Mouse (Mus musculus): ENCODE measurements around the gene Ano1.
A peak's percentile ranks its signal among the peaks of the same experiment; 100 is the strongest.

Ano1 gene

DNA sequence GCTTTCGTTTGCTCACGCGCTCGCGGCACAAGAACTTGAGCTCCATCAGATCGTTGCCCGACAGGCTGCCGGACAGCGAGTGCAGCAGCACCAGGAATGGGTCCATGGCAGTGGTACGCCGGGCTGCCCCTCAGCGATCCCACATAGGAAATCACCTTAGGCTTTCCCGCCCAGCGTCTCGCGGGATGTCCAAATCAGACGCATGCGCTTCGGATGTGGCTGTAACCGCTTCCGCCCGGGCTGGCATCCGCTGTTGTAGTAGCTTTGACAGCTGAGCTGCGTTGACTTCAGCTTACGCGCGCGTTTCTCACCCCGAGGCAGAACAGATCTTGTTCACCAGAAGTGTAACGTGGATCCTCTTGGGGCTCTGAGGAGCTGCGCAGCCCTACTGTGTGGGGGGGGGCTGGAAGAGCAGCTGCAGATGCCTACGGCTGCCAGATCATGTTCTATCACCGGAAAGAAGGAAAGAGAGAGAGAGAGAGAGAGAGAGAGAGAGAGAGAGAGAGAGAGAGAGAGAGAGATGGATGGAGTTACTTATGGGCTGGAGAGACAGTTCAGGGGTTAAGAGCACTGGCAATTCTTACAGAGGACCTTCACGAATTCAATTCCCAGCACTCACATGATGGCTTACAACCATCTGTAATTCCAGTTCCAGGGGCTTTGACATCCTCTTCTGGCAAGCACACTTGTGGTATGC, 169.3 kb downstream of the Ano1 start, which contains the start of gene Fadd:
Fadd (minus strand) TSS at position 180 of the 697 bp plus-strand sequence.
- DNase-seq (ENCODE audit: low spot score in 2 of 2) = peak; percentile 91 to 95

DNA sequence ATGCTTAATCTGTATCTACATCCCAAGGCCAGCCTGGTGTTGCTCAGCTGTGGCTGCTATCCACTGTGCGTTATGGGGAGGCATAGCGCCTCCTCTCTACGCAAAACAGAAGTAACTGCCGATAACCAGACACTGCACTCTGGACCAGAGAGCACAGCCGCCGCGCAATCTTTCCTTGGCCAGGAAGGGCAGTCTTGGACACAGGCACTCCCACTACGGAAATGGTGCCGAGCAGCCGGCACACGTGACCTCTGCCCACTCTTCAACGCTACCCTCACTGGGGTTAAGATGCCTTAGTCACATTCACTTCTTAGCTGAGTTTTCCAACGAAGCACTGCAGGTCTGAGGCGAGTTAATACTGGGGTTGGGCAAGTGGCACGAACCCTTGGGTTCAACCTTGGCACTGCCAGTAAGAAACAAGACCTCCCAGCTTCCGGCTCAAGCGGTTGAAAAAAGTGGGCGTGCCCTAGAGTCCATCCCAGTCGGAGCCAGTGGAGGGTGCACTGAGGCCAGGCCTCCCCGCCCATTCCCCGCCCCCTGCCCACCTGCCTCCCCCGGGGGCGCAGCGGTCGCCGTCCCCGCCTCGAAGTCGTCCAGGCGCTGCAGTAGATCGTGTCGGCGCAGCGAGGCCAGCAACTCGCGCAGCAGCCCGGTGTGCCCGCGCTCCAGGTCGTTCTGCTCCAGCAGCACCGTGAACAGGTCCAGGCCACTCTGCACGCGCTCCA, 170.1 kb downstream of the Ano1 start:
- peak; percentile 79 to 80 for DNase-seq (ENCODE audit: low spot score in 2 of 2)

DNA sequence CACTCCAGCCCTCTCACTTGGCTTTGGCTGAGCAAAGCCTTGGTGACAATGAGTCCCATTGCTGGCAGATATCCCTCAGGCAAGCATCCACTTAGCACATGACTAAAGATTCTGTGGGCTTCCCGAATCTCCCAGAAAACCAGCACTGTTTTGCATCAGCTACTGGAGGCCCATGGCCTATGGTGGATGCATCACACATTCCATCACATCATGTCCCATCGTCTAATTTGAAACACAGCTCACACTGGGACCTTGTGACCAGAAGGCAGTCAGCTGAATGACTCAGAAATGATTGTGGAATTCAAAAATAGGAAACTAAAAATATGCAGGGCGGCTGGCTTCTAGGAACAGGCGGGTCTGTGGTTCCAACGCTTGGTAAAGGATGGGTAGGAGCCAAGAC, 173.9 kb downstream of the Ano1 start:
- no peak for DNase-seq (ENCODE audit: low spot score in 2 of 2)

DNA sequence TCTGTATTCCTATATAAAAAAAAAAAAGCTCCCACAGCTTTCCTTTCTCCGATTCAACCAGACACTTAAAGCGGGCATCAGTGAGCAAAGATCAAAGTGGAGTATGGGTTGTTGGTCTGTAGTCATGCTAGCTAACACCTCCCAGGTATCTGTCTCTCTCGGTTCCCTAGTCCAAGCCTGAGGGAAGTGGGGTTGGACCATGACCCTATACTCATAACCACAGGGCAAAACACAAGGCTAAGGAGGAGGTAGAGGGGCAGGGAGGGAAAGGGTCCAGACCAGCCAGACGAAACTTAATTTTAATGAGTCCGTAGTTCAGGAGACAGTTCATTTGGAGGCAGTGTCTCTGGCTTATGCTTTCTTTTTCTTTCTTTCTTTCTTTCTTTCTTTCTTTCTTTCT, 179.5 kb downstream of the Ano1 start:
- no peak for DNase-seq (ENCODE audit: low spot score in 2 of 2)

DNA sequence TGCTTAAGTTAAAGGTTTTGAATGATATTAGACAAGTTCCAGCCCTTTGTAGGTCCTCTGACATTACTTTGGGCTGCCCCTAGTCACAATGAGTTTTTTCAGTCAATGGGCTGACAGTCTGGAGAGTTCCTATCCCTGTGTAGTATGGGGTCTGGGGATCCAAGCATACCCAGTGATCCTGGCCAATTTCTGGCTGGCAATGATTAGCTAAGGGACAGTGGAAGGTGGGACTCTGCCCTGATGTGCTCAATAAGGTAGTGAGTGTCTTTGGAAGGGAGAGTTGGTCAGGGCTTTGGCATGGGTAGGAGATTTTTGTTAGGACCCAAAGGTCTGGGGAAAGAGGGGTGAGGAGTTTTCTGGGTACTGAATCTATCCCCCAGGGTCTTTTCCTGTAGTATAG, 180.2 kb downstream of the Ano1 start:
- no peak for DNase-seq (ENCODE audit: low spot score in 2 of 2)

DNA sequence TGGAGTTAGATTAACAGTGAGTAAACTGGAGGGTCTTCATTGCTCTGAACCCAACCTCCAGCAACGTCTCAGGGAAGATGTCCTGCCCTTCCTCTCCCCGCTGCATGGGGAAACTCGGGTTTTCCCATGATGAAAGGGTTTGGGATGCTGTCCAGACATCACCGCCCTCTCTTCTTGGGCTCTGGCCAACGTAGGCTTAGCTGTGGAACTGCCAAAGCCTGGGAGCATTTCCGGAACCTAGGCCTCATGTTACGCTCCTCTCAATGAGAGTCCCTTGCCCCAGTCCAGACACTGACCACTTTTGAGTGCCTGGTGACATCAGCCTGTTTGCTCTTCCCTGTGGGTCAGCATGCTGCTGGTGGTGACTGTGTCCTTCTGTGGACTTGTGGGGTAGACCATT, 182.3 kb downstream of the Ano1 start:
- no peak for DNase-seq (ENCODE audit: low spot score in 2 of 2)

DNA sequence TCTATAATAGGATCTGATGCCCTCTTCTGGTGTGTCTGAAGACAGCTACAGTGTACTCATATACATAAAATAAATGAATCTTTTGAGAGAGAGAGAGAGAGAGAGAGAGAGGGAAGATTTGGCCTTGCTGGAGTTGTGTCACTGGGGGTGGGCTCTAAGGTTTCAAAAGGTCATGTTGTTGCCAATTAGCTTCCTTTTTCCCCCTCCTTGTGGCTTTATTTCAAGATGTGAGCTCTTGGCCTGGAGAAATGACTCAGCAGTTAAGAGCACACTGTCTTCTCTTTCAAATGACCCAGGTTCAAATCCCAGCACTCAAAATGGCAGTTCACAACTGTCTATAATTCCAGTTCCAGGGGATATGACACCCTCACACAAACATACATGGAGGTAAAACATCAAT, 183.7 kb downstream of the Ano1 start:
- DNase-seq (ENCODE audit: low spot score in 2 of 2) = no peak

DNA sequence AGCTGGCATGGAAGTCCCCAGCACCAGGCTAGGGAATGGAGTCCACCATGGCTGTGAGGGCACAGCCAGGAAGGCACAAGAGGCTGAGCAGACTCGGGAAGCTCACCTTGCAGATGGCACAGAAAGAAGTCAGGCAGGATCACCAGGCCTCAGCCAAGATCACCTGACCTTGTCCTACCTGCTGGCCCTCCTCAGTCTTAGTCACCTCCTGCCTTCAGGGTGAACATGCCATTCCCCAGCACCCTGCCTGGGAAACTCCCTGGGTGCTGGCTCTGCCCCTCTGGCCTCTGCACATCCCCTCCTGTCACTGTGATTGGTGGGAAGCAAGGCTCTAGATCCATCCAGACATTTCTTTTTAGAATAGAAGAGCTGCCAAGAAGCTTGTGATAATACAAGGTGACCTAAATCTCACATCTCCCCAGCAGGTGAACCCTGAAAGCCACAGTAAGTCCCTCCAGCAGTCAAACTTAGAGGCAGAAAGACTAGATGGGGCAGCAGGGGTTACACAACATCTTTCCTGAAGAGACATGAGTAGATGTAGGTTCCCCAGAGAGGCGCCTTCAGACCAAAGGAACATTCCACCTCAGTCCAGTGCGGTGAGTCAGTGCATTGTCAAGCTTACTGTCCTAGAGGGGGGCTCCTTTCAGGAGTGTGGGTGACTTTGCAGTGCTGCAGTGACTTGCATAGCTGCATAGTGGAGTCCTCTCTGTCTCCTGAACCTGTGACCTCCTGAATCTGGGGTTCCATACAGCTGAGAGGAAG, 184.7 kb downstream of the Ano1 start:
- no peak for DNase-seq (ENCODE audit: low spot score in 2 of 2)

DNA sequence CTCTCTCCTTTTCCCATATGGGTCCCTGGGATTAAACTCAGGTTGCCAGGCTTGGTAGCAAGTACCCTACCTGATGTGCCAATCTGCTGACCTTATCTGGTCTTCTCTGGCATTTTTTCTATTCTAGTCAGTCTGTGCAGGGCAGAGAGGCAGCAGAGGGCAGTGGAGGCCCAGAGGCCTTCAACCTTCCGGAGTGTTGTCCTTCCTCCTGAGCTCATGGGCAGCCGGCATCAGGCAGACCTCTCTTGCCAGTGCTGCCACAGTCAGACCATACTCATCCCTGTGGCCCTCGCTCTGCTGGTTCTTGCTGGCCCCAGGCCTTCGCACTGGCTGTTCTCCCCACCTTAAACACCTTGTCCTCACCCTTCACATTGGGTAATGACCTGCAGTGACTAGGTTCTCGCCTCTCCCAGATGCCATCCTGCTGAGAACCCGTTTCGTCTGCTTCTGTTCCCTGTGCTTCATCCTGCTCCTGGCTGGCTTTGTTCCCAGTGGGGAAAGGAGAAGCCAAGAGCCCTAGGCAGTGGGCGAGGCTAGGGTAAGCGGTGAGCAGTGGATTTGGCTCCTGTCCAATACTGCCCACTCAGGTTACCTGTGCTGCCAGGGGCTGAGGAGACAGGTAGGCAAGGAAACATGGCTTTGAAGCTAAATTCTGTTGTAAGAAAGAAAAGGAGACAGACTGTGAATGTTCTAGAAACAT, 188.2 kb downstream of the Ano1 start:
- no peak for DNase-seq (ENCODE audit: low spot score in 2 of 2)

DNA sequence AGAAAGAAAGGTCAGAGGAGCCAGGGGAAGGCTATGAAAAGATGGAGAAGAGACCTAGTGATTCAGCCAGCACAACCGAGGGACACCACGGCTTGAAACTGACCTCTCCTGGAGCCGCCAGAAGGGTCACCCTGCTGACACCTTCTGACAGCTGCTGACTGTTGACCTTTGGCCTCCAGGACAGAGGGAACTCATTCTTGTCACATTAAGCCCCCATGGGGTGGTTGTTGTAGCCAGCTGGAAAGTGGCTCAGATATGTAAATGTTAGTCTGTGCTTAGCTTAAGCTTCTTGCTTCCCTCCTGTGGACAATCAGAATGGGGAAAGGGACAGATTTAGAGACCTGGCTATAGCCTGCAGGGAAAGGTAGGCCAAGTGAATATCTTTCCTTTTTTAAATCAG, 189.8 kb downstream of the Ano1 start:
- DNase-seq (ENCODE audit: low spot score in 2 of 2) = no peak

DNA sequence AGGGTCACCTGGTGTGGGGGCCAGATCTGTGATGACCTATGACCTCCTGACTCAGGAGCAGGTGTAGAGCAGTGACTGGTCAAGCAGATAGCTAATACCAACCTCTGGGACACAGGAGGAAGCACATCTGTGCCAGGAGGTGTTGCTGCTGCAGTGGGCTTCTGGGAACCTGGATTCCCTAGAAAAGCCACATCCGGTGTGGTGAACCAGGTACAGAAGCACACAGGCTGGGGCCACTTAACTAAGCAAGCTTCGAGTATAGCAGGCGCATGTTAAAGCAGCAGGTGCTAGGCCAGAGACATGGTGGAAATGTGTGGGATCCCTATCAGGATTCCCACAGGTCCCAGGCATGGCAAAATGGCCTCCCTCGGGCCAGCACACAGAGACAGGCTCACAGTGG, 191.2 kb downstream of the Ano1 start:
- no peak for DNase-seq (ENCODE audit: low spot score in 2 of 2)

DNA sequence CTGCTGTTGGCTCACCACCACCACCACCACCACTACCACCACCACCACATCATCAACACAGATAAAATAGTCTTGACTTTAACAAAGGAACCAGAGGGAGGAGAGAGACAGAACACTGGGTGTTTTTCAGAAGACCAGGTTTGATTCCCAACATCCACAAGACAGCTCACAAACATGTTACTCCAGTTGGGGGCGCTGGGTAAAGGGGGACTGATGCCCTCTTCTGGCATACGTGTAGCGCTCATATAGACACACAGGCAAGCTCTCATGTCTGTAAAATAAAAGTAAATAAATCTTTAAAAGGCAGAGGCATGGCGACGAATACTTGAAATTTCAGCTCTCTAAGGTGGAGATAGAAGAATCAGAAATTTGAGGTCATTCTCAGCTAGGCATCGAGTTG, 193.2 kb downstream of the Ano1 start:
- no peak for DNase-seq (ENCODE audit: low spot score in 2 of 2)

DNA sequence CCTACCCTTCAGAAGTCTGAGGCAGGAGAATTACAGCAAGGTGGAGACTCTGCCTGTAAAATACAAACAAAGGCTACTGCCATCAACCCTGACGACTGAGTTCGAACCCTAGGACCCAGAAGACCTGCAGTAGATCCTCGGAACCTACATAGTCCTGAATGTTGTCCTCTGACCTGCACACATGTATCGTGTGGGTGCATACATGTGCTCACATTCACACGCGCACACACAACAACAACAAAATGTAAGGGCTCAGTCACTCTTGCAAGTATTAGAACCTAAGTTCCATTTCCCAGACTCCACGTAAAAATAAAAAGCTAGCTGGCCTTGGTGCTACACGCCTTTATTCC, 197.7 kb downstream of the Ano1 start:
- DNase-seq (ENCODE audit: low spot score in 2 of 2) = no peak

DNA sequence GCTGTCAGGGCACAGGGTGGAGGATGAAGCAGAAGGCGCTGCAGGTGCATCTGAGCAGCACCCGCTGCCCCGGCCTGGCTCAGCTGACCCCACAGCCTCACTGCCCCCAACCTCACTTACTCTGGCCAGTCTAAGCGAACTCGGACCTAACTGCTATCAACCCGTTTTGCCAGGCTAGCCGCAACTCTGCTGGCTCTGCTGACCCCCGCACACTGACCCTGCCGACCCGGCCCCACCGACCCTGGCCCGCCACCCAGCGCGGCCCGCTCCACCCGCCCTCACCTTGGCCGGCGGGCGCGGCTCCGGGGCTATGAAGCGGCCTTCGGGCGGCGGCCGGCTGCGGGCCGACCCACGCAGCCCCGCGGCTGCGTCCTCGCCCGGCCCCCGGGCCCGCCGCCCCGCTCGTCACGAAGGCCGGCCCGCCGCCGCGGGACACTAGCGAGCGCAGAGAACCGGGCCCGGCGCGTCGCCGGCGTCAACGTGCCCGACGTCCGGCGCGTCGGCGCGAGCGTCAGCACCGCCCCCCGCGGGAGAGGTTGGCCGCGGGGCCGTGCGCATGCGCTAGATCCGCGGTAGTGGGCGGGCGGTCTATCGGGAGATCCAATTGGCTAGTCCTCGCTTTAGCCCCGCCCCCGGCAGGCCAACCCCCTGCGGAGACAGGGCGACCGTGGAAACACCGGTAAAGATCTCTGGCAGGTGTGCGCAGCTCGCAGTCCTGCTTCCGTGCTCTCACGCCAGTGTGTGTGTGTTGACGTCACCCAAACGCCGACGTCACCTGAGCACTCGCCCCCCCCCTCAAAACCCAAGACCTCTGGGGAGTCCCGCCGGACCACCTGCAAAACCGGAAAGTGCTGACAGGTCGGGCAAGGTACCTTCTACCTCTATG, 198.3 kb downstream of the Ano1 start, which contains the start of gene Ppfia1:
Ppfia1 (minus strand) TSS at position 493 of the 886 bp plus-strand sequence.
- DNase-seq (ENCODE audit: low spot score in 2 of 2) = peak; percentile 99 to 100

DNA sequence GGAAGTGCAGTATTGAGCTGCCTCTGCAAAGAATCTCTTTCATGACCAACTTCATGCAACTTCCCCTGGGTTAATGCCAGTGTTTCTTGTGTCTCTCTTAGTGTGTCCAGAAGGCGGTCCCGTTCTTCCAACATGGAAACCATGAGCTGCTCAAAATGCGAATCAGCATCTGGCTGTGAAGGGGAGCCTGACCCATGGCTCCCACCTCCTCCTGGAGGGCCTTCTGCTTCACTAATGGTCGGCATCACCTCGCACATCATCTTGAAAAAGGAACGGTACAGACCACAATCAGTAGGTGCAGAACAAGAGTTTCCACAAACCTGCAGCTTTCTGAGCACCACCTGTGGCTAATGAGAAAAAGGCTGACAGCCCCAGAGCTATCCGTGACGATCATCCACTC, 199.5 kb downstream of the Ano1 start:
- no peak for DNase-seq (ENCODE audit: low spot score in 2 of 2)

DNA sequence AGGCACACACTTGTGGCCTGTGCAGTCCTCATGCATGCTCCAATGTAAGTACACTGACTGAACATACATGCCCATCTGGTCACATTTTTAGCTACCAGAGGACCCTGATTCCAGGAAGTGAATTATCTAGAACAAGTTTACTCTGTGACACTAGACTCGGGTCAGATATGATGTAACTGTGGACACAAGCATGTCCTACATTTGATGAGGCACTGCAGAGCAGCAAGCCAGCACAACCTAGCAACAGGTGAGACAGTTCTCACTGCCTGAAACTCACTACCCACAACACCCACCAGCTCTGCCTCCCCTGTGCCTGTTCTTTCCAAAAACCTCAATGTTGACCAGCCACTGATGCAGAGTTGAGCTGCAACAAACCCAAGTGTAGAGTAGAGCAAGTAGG, 201.0 kb downstream of the Ano1 start:
- DNase-seq (ENCODE audit: low spot score in 2 of 2) = no peak

DNA sequence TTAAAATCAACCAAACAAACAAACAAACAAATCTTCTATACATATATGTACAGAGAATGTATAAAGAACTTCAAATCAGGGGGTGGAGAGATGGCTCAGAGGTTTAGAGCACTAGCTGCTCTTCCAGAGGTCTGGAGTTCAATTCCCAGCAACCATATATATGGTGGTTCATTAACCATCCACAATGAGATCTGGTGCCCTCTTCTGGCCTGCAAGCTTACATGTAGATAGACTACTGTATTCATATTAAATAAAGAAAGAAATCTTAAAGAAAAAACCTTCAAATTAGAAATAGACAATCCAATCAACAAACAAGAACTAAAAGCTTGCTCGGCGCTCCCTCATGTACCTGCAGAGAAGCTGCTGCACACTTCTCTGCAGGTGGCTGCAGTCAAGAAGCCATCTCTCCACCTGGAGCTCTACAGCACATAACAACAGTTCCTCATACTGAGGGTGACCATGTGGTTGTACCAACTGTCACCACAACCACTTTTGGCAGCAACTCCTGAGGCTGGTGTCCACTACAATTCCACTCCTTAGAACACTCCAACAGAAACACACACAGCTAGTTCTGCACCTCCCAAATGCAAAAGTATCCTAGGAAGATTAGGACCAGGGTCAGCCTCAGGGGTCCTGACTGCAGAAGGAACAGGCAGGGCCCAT, 201.7 kb downstream of the Ano1 start:
- DNase-seq (ENCODE audit: low spot score in 2 of 2) = no peak

DNA sequence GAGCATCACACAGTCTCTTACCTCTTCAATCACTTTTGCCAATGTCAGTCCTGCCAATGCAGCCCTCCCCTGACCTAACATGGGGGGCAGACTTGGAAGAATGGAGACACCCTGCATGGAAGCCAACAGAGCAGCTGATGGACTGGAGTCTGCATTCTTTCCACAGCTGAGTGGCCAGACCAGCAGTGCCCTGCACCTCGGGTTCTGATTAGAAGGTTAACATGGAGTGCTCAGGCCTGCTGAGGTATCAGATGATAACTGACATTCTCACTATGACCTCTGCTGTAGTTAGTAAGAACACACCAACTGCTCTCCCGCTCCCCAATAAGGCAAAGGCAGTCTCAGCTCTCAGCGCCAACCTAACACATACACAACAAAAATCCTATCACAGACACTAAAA, 206.5 kb downstream of the Ano1 start:
- DNase-seq (ENCODE audit: low spot score in 2 of 2) = no peak

DNA sequence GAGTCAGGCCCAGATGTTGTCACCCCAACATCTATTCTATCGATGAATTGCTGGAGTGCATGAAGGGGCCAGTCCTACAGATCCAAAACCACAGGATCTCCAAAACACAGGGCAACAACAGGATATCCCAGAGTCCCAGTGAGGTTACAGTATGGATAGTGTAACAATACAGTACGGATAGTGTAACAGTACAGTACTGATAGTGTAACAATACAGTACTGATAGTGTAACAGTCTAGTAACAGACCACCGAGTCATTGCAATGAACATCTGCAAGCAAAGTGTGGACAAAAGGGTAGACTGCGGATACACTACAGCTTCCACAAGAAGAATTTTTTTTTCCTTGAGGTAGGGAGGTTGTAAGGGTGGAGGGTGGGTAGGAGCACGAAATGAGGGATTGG, 210.4 kb downstream of the Ano1 start:
- no peak for DNase-seq (ENCODE audit: low spot score in 2 of 2)

DNA sequence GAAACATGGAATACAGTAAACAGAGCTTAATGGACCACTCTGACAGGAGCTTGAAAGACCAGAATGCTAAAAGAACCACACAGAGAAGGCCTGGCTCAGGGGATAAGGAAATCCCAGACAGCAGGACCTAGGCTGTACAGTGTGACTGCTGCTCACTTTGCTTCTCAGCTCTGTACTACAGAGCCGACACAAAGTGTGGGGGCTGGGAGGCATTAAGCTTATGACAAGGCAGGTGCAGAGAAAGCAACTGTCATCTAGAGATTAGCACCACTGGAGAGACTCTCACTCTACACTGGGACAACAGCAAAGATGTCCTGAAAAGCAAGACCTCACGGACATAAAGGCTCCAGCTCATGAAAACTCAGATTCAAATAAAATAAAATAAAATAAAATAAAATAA, 212.6 kb downstream of the Ano1 start:
- peak in 1 of 2 experiments; percentile 24 for DNase-seq (ENCODE audit: low spot score in 2 of 2)
